Mouse (Mus musculus): ENCODE measurements around the gene Gm14137.

DNA sequence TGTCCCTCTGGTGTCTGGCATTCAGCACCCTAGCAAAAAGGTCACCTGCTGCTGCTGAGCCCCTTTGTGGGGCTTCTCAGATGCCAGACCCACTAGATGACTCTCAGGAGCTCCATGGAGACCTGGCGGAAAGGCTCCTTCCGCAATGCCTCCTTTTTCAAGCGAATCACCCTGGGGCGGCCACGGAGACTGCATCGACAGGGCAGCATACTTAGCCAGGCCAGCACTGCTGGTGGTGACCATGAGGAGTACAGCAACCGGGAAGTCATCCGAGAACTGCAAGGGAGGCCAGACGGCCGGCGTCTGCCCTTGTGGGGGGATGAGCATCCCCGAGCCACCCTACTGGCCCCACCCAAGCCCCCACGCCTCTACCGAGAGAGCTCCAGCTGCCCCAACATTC, 557 bp downstream of the Gm14137 start:
- TF ChIP-seq CTCF (IDR thresholded peaks at IDR 0.05; ENCODE audit: borderline replicate concordance, insufficient read depth, low read length) (no peak), POLR2A (IDR thresholded peaks at IDR 0.05; ENCODE audit: low read depth, low read length) (no peak)

Measured in embryonic fibroblast, embryonic 13.5 days (primary cell).